In genomic region chr17:78271731-78272130, GRCm38 (mm10) we compare ENCODE assay signal across 13 mouse cellular contexts.
DNase-seq lines count a peak whose midpoint lies in the region; ATAC-seq and TF ChIP-seq lines count a peak whose summit lies in the region.
"Had no signal": no experiment of that assay in that cellular context is flagged by ENCODE, and none has a peak within 500 bp of the region (broad histone marks: within the 10 kb centered on the region; RNA-seq: fewer than 3 reads in every experiment).

No protein-coding gene starts in this region.

- no peaks in the 10 kb centered on the region for H3K36me3 ChIP-seq in hindbrain, embryonic 13.5 days
- no peaks in the 10 kb centered on the region for H3K36me3 ChIP-seq in hindbrain, embryonic 10.5 days
- no peaks in the 10 kb centered on the region for H3K36me3 ChIP-seq in lung, postnatal 0 days (ENCODE audit: insufficient read depth, low read length)
- no peaks in the 10 kb centered on the region for H3K36me3 ChIP-seq in limb, embryonic 13.5 days
- H3K36me3 ChIP-seq: liver, embryonic 13.5 days had no signal

- no peak for ATAC-seq in hindbrain, embryonic 13.5 days (ENCODE audit: low FRiP score)
- no peak; the same call in 1 of the 2 replicates for ATAC-seq in lung, postnatal 0 days
- ATAC-seq in limb, embryonic 13.5 days (ENCODE audit: low FRiP score, low read depth) = no peak

- DNase-seq in adrenal gland, postnatal 14 days = peak; percentile 23
- DNase-seq in adrenal gland, postnatal 36 days = no peak
- DNase-seq in hindbrain, embryonic 10.5 days (ENCODE audit: low spot score) = no peak
- DNase-seq in lung, postnatal 14 days = peak; percentile 27
- no peak for DNase-seq in lung, postnatal 0 days (ENCODE audit: low spot score)
- DNase-seq in left cerebral cortex, adult 18-20 months (ENCODE audit: low spot score in 2 of 2) = no peak
- DNase-seq: adrenal gland, postnatal 25 days; cerebellum, postnatal 25 days; heart, adult 18-20 months; liver, embryonic 13.5 days had no signal

- no peak overlapping the region for H3K27ac ChIP-seq in hindbrain, embryonic 13.5 days
- no peak overlapping the region; the same call in 1 of the 2 replicates for H3K27ac ChIP-seq in hindbrain, embryonic 10.5 days
- H3K27ac ChIP-seq in lung, postnatal 0 days (ENCODE audit: low read length) = no peak overlapping the region
- H3K27ac ChIP-seq in limb, embryonic 13.5 days = peak overlapping the region; percentile 16; the same call in 1 of the 2 replicates
- H3K27ac ChIP-seq: left cerebral cortex, adult 2 months; liver, embryonic 13.5 days had no signal

- H3K4me2 ChIP-seq in hindbrain, embryonic 13.5 days = no peak overlapping the region
- H3K4me2 ChIP-seq in lung, postnatal 0 days (replicated peaks; ENCODE audit: low read depth, low read length) = no peak overlapping the region
- 0 out of 2 replicates have a peak overlapping the region, but pooled peaks have one; percentile 22 for H3K4me2 ChIP-seq in limb, embryonic 13.5 days (replicated peaks)
- H3K4me2 ChIP-seq: liver, embryonic 13.5 days had no signal

- no peaks in the 10 kb centered on the region for H3K9me3 ChIP-seq in hindbrain, embryonic 13.5 days
- no peaks in the 10 kb centered on the region for H3K9me3 ChIP-seq in hindbrain, embryonic 10.5 days
- peaks cover 3% of the 10 kb centered on the region; the same call in 1 of the 2 replicates for H3K9me3 ChIP-seq in lung, postnatal 0 days (ENCODE audit: low read length)
- H3K9me3 ChIP-seq in limb, embryonic 13.5 days = no peaks in the 10 kb centered on the region
- H3K9me3 ChIP-seq: liver, embryonic 13.5 days had no signal

- no peak for TF ChIP-seq CTCF in lung, postnatal 0 days (IDR thresholded peaks at IDR 0.05)

- no peak overlapping the region for H3K4me3 ChIP-seq in hindbrain, embryonic 13.5 days
- H3K4me3 ChIP-seq in hindbrain, embryonic 10.5 days = no peak overlapping the region
- H3K4me3 ChIP-seq in lung, postnatal 0 days (ENCODE audit: low read depth, low read length) = no peak overlapping the region
- H3K4me3 ChIP-seq in limb, embryonic 13.5 days = no peak overlapping the region
- H3K4me3 ChIP-seq: left cerebral cortex, adult 2 months; liver, embryonic 13.5 days had no signal

- no peak for TF ChIP-seq EP300 in lung, postnatal 0 days (IDR thresholded peaks at IDR 0.05)

- H3K9ac ChIP-seq in hindbrain, embryonic 13.5 days = peak overlapping the region; percentile 19; the same call in 1 of the 2 replicates
- no peak overlapping the region for H3K9ac ChIP-seq in lung, postnatal 0 days (replicated peaks; ENCODE audit: low read depth)
- H3K9ac ChIP-seq in limb, embryonic 13.5 days = no peak overlapping the region
- H3K9ac ChIP-seq: liver, embryonic 13.5 days had no signal

- no peaks in the 10 kb centered on the region for H3K27me3 ChIP-seq in hindbrain, embryonic 13.5 days
- no peaks in the 10 kb centered on the region for H3K27me3 ChIP-seq in hindbrain, embryonic 10.5 days (ENCODE audit: insufficient read depth, poor library complexity, severe bottlenecking)
- H3K27me3 ChIP-seq in lung, postnatal 0 days (replicated peaks; ENCODE audit: insufficient read depth, low read length) = no peaks in the 10 kb centered on the region
- no peaks in the 10 kb centered on the region for H3K27me3 ChIP-seq in limb, embryonic 13.5 days
- H3K27me3 ChIP-seq: liver, embryonic 13.5 days had no signal

- H3K4me1 ChIP-seq in hindbrain, embryonic 13.5 days (replicated peaks) = peaks cover 37% of the 10 kb centered on the region
- H3K4me1 ChIP-seq in hindbrain, embryonic 10.5 days (replicated peaks) = peaks cover 49% of the 10 kb centered on the region
- no peaks in the 10 kb centered on the region for H3K4me1 ChIP-seq in lung, postnatal 0 days (ENCODE audit: insufficient read depth, low read depth, low read length)
- H3K4me1 ChIP-seq in limb, embryonic 13.5 days = peaks cover 53% of the 10 kb centered on the region

- WGBS in hindbrain, embryonic 13.5 days = 82% methylated on average over 8 of the region's 8 CpGs
- 91% methylated on average over 8 of the region's 8 CpGs for WGBS in hindbrain, embryonic 10.5 days
- 44% methylated on average over 8 of the region's 8 CpGs for WGBS in lung, postnatal 0 days
- 72% methylated on average over 8 of the region's 8 CpGs for WGBS in limb, embryonic 13.5 days

Comparison
In these comparisons a context has a peak if more than half of its experiments do, and no peak if none do; other contexts are left out.
1. DNase-seq: peak in adrenal gland, postnatal 14 days (single experiment) and lung, postnatal 14 days (single experiment); none in adrenal gland, postnatal 36 days (0 of 2), hindbrain, embryonic 10.5 days (single experiment), lung, postnatal 0 days (single experiment) and left cerebral cortex, adult 18-20 months (0 of 2).